Mouse (Mus musculus) lung, postnatal 36 days (tissue): ENCODE measurements around the gene Alpk3.
A peak's percentile ranks its signal among the peaks of the same experiment; 100 is the strongest.

Source experiments
- DNase-seq: peaks from one replicate; pipeline ENCODE4 v3.0.0; 2022; ENCODE audit warnings: mixed read lengths

Alpk3 gene

DNA sequence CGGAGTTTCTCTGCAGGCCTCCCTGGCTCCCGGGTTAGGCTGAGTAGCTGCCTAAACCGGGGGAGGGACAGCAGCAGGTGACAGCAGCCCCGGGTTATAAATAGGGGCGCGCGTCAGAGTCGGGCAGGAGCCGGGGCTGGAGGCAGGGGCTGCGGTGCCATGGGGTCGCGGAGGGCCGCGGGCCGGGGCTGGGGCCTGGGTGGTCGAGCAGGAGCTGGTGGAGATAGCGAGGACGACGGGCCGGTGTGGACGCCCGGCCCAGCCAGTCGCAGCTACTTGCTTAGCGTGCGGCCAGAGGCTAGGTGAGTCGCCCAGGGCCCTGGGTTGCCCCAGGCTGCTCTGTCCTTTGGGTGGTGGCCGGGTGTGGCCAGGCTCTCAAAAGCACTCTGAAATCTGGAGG, at the start of gene Alpk3:
TSS of gene Alpk3 (plus strand) at position 130 of the 400 bp plus-strand sequence.
- DNase-seq, result no peak

DNA sequence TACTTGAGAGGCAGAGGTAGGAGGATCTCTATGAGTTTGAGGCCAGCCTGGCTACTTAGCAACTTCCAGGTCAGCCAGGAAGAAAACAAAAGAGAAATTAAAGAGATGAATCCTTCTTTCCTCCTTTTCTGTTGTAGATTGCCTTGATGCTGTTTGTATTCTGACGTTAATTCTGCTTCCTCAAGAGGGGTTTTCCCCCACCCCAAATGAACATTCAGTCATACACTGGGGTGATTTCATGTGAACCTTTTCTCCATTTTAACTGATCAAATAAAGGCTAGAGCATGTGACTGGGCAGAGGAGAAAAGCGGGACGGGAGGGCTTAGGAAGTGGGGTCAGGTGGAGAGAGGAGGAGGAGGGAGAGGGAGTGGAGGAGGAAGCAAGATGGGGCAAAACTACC, 49.1 kb upstream of the Alpk3 start:
- no peak for DNase-seq

GRCm38 (mm10) chr7:81011576-81011975, 45.8 kb upstream of the Alpk3 start:
- no peak for DNase-seq

DNA sequence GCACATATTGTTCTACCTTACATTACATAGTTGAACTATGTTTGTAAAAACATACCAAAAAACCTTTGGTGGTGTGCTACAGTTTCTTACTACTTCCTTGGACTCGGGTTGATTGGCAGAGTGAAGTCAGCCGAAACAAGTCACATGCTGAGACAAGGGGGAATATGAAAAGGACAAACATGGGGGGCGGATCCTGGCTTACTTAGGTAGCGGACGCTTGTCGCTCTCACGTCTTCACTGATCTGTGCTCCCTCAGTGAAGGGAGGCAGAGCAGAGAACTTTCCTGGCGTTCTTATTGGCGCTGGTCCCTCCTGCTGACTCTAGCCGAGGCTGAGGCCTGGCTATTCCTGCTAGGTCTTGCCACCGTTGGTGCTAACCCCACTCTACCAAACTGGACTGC, 37.1 kb upstream of the Alpk3 start:
- DNase-seq, result no peak

DNA sequence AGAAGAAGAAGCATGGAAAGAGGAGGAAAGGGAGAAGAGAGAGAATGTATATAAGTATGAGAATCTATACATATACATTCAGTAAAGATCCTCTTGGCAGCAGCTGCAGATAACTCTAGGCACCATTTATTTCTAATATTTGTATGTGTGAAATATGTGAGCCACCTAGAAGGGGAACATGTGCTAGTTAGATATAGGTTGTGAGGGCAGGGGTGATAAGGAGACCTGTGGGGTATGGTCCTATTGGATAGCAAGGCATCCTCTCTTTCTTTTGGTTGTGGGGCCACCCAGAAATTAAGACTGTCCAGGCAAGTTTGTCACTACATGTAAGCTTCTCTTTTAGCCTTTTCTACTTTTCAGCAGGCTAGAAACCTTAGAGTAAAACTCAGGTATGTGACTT, 34.7 kb upstream of the Alpk3 start:
- no peak for DNase-seq

GRCm38 (mm10) chr7:81024118-81024517, 33.3 kb upstream of the Alpk3 start:
- DNase-seq, result no peak

- DNase-seq, result no peak
These were observed 32.7 kb upstream of the Alpk3 start for GRCm38 (mm10) chr7:81024651-81025050.

GRCm38 (mm10) chr7:81025751-81026150, 31.6 kb upstream of the Alpk3 start:
- DNase-seq, result no peak

DNA sequence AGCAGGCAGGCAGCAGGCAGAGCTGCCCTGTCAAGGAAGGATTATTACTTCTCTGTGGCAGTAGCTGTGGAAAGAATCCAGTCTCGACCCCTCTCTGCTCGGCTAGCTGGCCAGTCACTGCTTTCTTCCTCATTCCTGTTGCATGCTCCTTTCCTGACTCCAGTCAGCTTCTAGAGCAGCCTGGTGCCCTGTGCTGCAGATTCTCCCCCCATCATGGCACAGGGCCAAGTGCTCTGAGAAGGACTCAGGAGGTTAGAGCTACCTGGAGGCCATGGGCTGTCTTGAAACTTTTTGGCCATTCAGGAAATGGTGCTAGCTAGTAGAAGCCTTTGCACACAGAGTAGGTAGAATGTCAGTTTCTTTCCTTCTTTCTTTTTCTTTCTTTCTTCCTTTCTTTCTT, 17.7 kb upstream of the Alpk3 start:
- no peak for DNase-seq

- no peak for DNase-seq
These were observed 14.3 kb upstream of the Alpk3 start for GRCm38 (mm10) chr7:81043023-81043620.

DNA sequence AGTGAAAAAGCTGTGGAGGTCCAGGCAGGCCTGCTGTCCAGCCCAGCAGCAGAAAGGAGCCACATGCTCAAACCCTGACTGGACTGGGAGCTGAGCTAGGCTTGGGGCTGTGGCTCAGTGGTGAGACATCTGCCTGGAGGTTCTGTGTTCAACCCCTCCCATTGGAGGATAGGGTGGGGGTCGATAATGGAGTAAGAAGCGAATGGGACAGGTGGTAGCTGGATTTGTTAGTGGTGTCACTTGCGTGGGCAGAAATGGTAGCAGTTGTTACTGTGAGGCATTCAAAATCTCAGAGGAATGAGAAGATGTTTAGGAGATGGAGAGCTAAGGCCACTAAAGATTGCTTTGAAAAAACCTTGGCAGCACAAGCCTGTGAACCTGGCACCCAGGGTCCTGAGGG, 9.6 kb upstream of the Alpk3 start:
- DNase-seq, result no peak

GRCm38 (mm10) chr7:81048513-81048912, 8.9 kb upstream of the Alpk3 start:
- DNase-seq, result peak; percentile 15

DNA sequence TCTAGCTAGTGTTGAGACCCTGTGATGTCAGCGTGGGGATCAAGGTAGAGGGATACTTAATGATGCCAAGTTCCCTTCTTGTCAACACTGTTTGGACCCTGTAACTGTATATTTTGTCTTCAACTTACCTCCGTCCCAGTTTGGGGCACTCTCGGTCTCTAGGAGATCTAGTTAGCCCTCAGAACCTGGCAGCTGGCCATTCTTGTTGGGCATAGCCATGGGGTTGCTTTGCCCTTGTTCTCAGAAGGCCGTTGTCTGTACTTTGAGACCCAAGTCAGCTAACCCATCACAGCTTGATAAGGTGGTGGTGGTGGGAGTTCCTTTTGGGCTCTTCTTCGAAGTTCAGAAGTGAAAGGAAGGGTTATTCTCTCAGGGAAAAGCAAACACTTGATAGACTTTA, 7.4 kb upstream of the Alpk3 start:
- DNase-seq, result no peak

DNA sequence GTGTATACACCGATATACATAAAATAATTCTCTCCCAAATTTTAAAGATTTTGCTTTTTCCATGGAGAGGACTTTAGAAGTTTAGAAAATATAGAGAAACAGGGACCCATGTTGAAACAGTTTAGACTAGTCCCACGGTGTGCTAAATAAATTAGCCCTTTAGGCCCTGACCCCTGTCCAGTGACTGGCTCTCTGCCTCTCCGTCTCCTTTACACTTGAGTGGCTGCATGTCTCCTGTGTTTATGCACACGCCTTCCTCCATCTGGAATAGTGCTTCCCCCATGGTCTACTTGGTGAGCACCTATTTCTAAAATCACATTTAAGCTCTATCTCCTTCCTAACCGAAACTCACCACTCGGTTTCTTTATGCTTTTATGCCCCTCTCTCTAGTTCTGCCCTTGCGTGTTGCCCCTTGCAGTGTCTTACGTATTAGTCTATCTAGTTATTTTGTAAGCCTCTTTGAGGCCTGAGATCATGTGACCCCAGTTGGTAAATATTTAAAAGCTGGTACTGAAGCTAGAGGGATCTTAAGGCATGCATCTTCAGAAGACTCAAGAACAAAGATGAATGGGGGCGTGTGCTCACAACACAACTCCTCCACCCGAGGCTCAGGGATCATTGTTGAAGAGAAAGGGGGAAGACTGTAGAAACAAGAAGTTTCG, 1.6 kb upstream of the Alpk3 start:
- DNase-seq, result no peak

DNA sequence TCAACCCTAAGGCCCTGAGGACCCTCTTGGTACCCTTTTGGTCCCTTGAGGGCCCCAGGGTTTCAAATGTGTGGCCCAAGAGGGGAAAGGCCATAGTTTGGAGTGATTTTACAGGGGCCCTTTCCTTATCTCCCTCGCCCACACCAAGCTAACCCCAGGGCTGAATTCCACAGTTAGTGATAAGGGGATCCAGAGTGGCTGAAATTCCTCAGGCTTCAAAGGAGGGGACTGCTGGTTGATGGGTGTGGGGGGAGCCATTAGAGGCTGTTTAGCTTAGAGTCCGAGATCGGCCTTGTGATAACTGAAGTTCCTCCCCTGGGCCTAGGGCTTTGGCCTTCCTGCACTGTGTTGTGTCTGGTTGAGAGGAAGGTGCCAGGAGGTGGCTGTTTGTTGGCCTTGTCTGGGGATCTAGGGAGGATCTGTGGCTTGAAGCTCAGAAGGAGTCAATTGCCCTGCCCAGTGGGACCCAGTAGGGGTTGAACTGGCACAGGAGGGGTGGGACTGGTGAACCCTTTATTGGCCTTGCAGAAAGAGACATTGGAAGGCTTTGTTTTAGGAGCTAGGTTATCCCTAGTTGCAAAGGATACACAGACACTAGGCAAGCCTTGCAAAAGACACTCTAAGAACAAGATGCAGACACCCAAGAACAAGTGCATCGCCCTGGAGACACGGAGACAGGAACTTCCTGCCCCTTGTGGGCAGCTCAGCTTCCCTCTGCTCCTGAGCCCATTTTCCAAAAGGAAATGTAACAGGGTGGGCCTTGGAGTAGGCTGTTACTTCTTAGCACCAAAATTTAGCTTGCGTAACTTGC, 706 bp downstream of the Alpk3 start:
- peak; percentile 29 for DNase-seq

DNA sequence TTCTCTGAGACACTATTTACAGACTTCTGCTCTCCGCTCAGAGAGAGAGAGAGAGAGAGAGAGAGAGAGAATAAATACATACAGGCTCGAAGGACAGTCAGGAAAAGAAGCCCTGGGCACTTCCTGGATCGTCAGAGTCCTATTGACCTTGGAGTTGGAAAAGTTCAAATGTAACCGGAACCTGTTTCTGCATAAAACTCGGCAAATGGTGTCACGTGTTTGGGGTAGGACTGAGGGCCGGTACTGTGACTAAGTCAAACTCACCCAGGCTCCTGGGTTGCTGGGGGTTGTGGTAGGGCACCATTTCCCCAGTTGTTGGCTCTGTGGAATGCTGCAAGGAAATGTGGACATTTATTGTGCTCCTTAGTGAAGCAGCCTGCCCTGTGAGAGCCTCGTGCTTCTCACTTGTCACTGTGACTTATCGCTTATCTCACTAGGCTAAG, 1.3 kb downstream of the Alpk3 start:
- no peak for DNase-seq

GRCm38 (mm10) chr7:81059388-81059787, 2.0 kb downstream of the Alpk3 start:
- no peak for DNase-seq

GRCm38 (mm10) chr7:81060908-81061307, 3.5 kb downstream of the Alpk3 start:
- DNase-seq, result peak; percentile 60

GRCm38 (mm10) chr7:81061936-81062335, 4.5 kb downstream of the Alpk3 start:
- no peak for DNase-seq

GRCm38 (mm10) chr7:81063332-81063731, 5.9 kb downstream of the Alpk3 start:
- no peak for DNase-seq

GRCm38 (mm10) chr7:81066714-81067113, 9.3 kb downstream of the Alpk3 start:
- DNase-seq, result no peak

- peak; percentile 66 for DNase-seq
These were observed 15.1 kb downstream of the Alpk3 start for GRCm38 (mm10) chr7:81072463-81072862.

DNA sequence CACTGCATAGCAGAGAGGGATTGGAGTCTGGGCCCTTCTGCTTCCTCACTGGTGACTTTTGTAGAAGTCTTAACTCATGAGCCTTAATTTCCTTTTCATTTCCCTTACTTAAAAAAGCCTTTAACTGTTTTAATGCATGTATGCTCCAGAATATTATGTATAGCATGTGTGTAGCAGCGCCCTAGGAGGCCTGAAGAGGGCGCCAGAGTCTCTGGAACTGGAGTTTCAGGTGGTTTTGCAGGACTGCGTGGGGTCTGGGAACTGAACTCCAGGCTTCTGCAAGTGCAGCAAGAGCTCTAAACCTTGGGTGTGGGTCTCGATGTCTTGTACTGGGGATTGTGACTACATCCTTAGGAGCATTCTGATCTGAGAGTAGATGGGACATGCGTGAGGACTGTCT, 15.9 kb downstream of the Alpk3 start:
- DNase-seq, result no peak

DNA sequence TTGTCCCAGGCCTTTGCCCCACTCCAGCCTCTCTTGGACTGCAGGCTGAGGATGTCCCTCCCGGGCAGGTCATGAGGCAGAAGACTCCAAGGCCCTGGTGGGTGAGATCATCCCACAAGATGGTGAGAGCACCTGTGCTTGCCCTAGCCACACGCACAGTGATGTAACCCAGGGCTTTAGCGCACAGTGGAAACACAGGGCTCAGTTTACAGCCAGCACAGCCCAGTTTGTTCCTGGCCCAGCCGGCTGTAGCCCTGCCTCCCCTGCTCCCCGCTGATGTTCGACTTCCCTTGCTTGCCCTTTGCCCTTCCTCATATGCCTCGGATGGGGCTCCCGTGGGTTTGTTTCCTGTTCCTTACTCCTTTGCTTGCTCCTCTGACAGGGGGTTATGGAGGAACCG, 17.1 kb downstream of the Alpk3 start:
- DNase-seq, result no peak
